ENCODE assay signal across 26 mouse cellular contexts in genomic region chr12:79803670-79804069, GRCm38 (mm10).
A peak's percentile ranks its signal among the peaks of the same experiment; 100 is the strongest.
DNase-seq lines count a peak whose midpoint lies in the region; ATAC-seq lines count a peak whose summit lies in the region.
"Had no signal": no experiment of that assay in that cellular context is flagged by ENCODE, and none has a peak within 500 bp of the region (broad histone marks: within the 10 kb centered on the region; RNA-seq: fewer than 3 reads in every experiment).

No protein-coding gene starts in this region.

- peak; percentile 21 for DNase-seq in forebrain, embryonic 11.5 days (ENCODE audit: low spot score)
- peak; percentile 10 for DNase-seq in A20 (ENCODE audit: low read depth, low spot score)
- DNase-seq in embryonic facial prominence, embryonic 10.5 days (ENCODE audit: low spot score), result no peak
- no peak for DNase-seq in cerebellum, adult 8-10 months
- DNase-seq in spleen, postnatal 36 days (ENCODE audit: low spot score in 2 of 2), result no peak
- DNase-seq in adrenal gland, postnatal 36 days, result no peak
- DNase-seq: adrenal gland, adult 8-10 months; adrenal gland, postnatal 25 days; cerebellum, adult 18-20 months; cerebellum, adult 9-11 months; cerebellum, postnatal 36 days; embryo, embryonic 11 days; gastrocnemius, postnatal 25 days; heart, adult 18-20 months; heart, postnatal 10 days; heart, postnatal 36 days; kidney, adult 18-20 months; kidney, adult 9 months had no signal

- peaks cover 23% of the 10 kb centered on the region for H3K4me1 ChIP-seq in forebrain, embryonic 11.5 days (replicated peaks; ENCODE audit: control insufficient read depth, insufficient read depth, low read length)
- H3K4me1 ChIP-seq in forebrain, embryonic 15.5 days, result peaks cover 15% of the 10 kb centered on the region
- peaks cover 65% of the 10 kb centered on the region for H3K4me1 ChIP-seq in embryonic facial prominence, embryonic 10.5 days

- no peak overlapping the region for H3K4me3 ChIP-seq in forebrain, embryonic 11.5 days (ENCODE audit: low read depth, low read length)
- H3K4me3 ChIP-seq in forebrain, embryonic 15.5 days, result no peak overlapping the region
- no peak overlapping the region for H3K4me3 ChIP-seq in embryonic facial prominence, embryonic 10.5 days
- H3K4me3 ChIP-seq: heart, embryonic 12.5 days; heart, embryonic 15.5 days; hindbrain, embryonic 12.5 days; hindbrain, embryonic 15.5 days had no signal

- H3K4me2 ChIP-seq in forebrain, embryonic 11.5 days (ENCODE audit: low read depth, low read length, severe bottlenecking), result no peak overlapping the region
- H3K4me2 ChIP-seq in forebrain, embryonic 15.5 days (replicated peaks), result no peak overlapping the region
- H3K4me2 ChIP-seq: heart, embryonic 12.5 days; heart, embryonic 15.5 days; hindbrain, embryonic 12.5 days; hindbrain, embryonic 15.5 days had no signal

- no peak for ATAC-seq in forebrain, embryonic 11.5 days (replicated peaks; ENCODE audit: low FRiP score)
- ATAC-seq in forebrain, embryonic 15.5 days (replicated peaks), result no peak
- peak; percentile 77 for ATAC-seq in CD4-positive, CD25-positive, alpha-beta regulatory T cell, adult 4 months
- ATAC-seq: forebrain, embryonic 14.5 days; intestine, embryonic 16.5 days had no signal

- no peak overlapping the region for H3K9ac ChIP-seq in forebrain, embryonic 11.5 days (ENCODE audit: low read length)
- no peak overlapping the region for H3K9ac ChIP-seq in forebrain, embryonic 15.5 days (replicated peaks)
- H3K9ac ChIP-seq: heart, embryonic 12.5 days; heart, embryonic 15.5 days; hindbrain, embryonic 12.5 days; hindbrain, embryonic 15.5 days had no signal

- WGBS in forebrain, embryonic 11.5 days, result 74% methylated on average over 1 of the region's 1 CpGs
- 67% methylated on average over 1 of the region's 1 CpGs for WGBS in forebrain, embryonic 15.5 days
- WGBS in embryonic facial prominence, embryonic 10.5 days, result 68% methylated on average over 1 of the region's 1 CpGs

- no peaks in the 10 kb centered on the region for H3K9me3 ChIP-seq in forebrain, embryonic 11.5 days (ENCODE audit: control insufficient read depth, low read length)
- no peaks in the 10 kb centered on the region for H3K9me3 ChIP-seq in forebrain, embryonic 15.5 days
- no peaks in the 10 kb centered on the region for H3K9me3 ChIP-seq in embryonic facial prominence, embryonic 10.5 days
- H3K9me3 ChIP-seq: heart, embryonic 12.5 days; heart, embryonic 15.5 days; hindbrain, embryonic 12.5 days; hindbrain, embryonic 15.5 days had no signal

- H3K27ac ChIP-seq in forebrain, embryonic 11.5 days (ENCODE audit: low read depth, low read length), result no peak overlapping the region
- no peak overlapping the region for H3K27ac ChIP-seq in forebrain, embryonic 15.5 days (replicated peaks)
- H3K27ac ChIP-seq in embryonic facial prominence, embryonic 10.5 days (replicated peaks), result peak overlapping the region; percentile 59; the same call in 1 of the 2 replicates
- H3K27ac ChIP-seq: heart, embryonic 15.5 days; hindbrain, embryonic 15.5 days had no signal

- H3K36me3 ChIP-seq in forebrain, embryonic 11.5 days (ENCODE audit: control insufficient read depth, insufficient read depth, low read length), result no peaks in the 10 kb centered on the region
- no peaks in the 10 kb centered on the region for H3K36me3 ChIP-seq in forebrain, embryonic 15.5 days
- no peaks in the 10 kb centered on the region for H3K36me3 ChIP-seq in embryonic facial prominence, embryonic 10.5 days (replicated peaks)
- H3K36me3 ChIP-seq: heart, embryonic 12.5 days; heart, embryonic 15.5 days; hindbrain, embryonic 12.5 days; hindbrain, embryonic 15.5 days had no signal

- H3K27me3 ChIP-seq in forebrain, embryonic 11.5 days (ENCODE audit: control insufficient read depth, insufficient read depth, low read length), result no peaks in the 10 kb centered on the region
- H3K27me3 ChIP-seq in forebrain, embryonic 15.5 days, result no peaks in the 10 kb centered on the region
- no peaks in the 10 kb centered on the region; the same call in 1 of the 2 replicates for H3K27me3 ChIP-seq in embryonic facial prominence, embryonic 10.5 days (replicated peaks; ENCODE audit: low read depth, poor library complexity, severe bottlenecking)
- H3K27me3 ChIP-seq: heart, embryonic 12.5 days; heart, embryonic 15.5 days; hindbrain, embryonic 12.5 days; hindbrain, embryonic 15.5 days had no signal

Comparison
In these comparisons a context has a peak if more than half of its experiments do, and no peak if none do; other contexts are left out.
1. DNase-seq: peak in forebrain, embryonic 11.5 days (single experiment) and A20 (single experiment); none in embryonic facial prominence, embryonic 10.5 days (single experiment), cerebellum, adult 8-10 months (single experiment), spleen, postnatal 36 days (0 of 2) and adrenal gland, postnatal 36 days (0 of 2).